Mouse (Mus musculus) bone marrow macrophage, adult 2 months (primary cell): ENCODE results near the gene Milr1. TPM values are rescaled to one million over a fixed set of nuclear protein-coding genes. Genes with fewer than 3 reads are reported as not detected.

Source experiments
- H3K27ac ChIP-seq: 2 replicates; pipeline ENCODE4 v1.5.1; 2012; ENCODE audit warnings: low read depth, low read length; ENCODE audit not compliant: insufficient read depth
- H3K4me1 ChIP-seq: 2 replicates; pipeline ENCODE4 v1.6.1; 2012; ENCODE audit warnings: low read length; ENCODE audit not compliant: control insufficient read depth, insufficient read depth
- H3K4me3 ChIP-seq: 2 replicates; pipeline ENCODE4 v1.5.1; 2012; ENCODE audit warnings: mild to moderate bottlenecking, low read length, moderate library complexity; ENCODE audit not compliant: insufficient read depth
- CTCF ChIP-seq: IDR thresholded peaks from 2 replicates; pipeline ENCODE4 v1.5.1; 2012; ENCODE audit warnings: low read depth, mild to moderate bottlenecking, low read length, moderate library complexity
- POLR2A ChIP-seq: IDR thresholded peaks from 2 replicates; pipeline ENCODE4 v1.6.1; 2012; ENCODE audit warnings: mild to moderate bottlenecking, low read depth, low read length, borderline replicate concordance
- polyA plus RNA-seq: library from polyadenylated mRNA; stranded (reverse); fragments of >200 nt; gene quantifications from 2 replicates; pipeline ENCODE4 v1.2.4, GENCODE M21; 2012; ENCODE audit not compliant: missing spikeins, insufficient read depth, insufficient read length

The Milr1 gene
- polyA plus RNA-seq, 1 experiment, result 222 TPM

DNA sequence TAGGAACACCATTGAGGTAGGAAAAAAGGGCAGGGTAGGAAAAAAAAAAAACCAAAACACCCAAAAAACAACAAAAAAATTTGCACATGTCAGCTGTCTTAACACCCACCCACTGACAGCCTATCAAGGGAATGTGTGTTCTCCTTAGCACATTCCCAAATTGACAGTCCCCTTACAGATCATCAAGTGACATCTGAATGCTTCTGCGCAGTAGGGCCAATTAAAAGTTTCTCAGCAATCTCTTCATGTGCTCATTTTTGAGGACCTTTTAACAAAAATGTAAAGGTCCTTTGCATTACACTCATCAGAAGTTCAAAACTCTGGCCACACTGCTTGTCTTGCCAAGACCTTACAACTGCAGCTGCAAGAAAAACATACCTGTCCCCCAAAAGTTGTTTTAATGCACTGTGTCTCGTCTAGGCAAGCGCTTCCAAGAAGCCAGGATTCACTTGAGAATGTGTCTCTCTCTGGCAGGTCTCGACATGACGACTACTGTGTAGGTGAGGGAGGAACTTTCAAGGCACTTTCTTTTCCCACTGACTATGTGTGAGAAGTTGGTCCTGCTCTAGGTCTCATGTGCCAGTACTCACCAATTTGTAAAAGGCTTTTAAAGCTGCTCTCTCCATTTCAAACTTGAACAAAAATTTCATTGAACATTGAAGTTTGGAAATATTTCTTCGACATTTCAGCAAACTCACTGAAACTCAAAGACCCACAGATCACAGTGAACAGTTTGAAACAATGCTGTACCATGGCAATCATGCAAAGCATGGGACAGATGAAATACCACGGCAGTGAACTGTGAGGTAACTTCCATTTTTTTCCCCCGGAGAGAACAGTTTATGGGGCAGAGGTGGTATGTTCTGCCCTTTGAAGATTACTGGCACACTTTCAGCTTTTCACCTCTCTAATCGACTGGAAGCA is 32.1 kb downstream of the Milr1 start:
- TF ChIP-seq CTCF (no peak), POLR2A (no peak)
- Histone ChIP-seq H3K27ac (no peak overlapping the region), H3K4me3 (no peak overlapping the region), H3K4me1 (peaks cover 5% of the 10 kb centered on the region; the same call in 1 of the 2 replicates)

DNA sequence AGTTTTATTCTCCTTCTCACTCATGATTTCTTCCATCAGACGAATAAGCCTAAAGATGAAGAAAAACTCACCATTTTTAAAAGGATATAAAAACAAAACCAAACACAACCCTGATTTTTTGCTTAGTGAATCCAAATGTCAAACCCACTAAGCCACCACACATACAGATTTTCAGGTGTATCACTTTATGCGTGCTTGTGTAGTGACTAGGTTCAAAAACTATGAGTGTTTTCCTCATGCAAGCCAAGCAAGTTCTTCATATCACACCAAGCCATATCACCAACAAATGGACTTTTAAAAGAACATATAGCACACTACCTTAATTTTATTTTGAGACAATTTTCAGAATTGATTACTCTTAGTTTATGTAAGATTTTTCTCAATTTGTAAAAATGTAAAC is 33.5 kb downstream of the Milr1 start:
- Histone ChIP-seq H3K4me3 (no peak overlapping the region), H3K4me1 (peaks cover 5% of the 10 kb centered on the region; the same call in 1 of the 2 replicates)
- TF ChIP-seq CTCF, result no peak
- no peak for TF ChIP-seq POLR2A

GRCm38 (mm10) chr11:106785043-106785442 is 34.0 kb downstream of the Milr1 start:
- Histone ChIP-seq H3K4me3 (no peak overlapping the region; the same call in 1 of the 2 replicates), H3K27ac (no peak overlapping the region), H3K4me1 (peaks cover 5% of the 10 kb centered on the region; the same call in 1 of the 2 replicates)
- TF ChIP-seq POLR2A (no peak), CTCF (no peak)

More for the DNA sequence above, 33.5 kb downstream of the Milr1 start:
- no peak overlapping the region for H3K27ac ChIP-seq

GRCm38 (mm10) chr11:106787131-106788025 is 36.4 kb downstream of the Milr1 start:
- TF ChIP-seq POLR2A, result no peak; the same call in 1 of the 2 replicates
- no peak for TF ChIP-seq CTCF
- peak overlapping the region; percentile 81 for H3K4me3 ChIP-seq
- H3K27ac ChIP-seq, result peak overlapping the region; percentile 96
- peaks cover 3% of the 10 kb centered on the region; the same call in 1 of the 2 replicates for H3K4me1 ChIP-seq

- TF ChIP-seq CTCF (no peak), POLR2A (peak; percentile 90)
- Histone ChIP-seq H3K27ac (peak overlapping the region; percentile 96), H3K4me1 (peaks cover 3% of the 10 kb centered on the region; the same call in 1 of the 2 replicates), H3K4me3 (peak overlapping the region; percentile 83)
These were observed 37.2 kb downstream of the Milr1 start for GRCm38 (mm10) chr11:106788026-106788774.

- H3K4me3 ChIP-seq, result peak within 1 kb of the TSS; percentile 83
- H3K4me1 ChIP-seq, result peaks cover 3% of the 10 kb centered on the region; the same call in 1 of the 2 replicates
- H3K27ac ChIP-seq, result peak within 1 kb of the TSS; percentile 96
- TF ChIP-seq CTCF, result no peak
- peak; percentile 9; the same call in 1 of the 2 replicates for TF ChIP-seq POLR2A
These were observed 37.9 kb downstream of the Milr1 start, which contains the start of the genes Ddx5 and Cep95 for GRCm38 (mm10) chr11:106788775-106789459. Gene Ddx5 (minus strand): TSS chr11:106789185. Gene Cep95 (plus strand): TSS chr11:106789252.

GRCm38 (mm10) chr11:106789649-106790048 is 38.6 kb downstream of the Milr1 start:
- H3K27ac ChIP-seq, result peak overlapping the region; percentile 96
- H3K4me1 ChIP-seq, result peaks cover 3% of the 10 kb centered on the region; the same call in 1 of the 2 replicates
- H3K4me3 ChIP-seq, result peak overlapping the region; percentile 83
- TF ChIP-seq CTCF (no peak), POLR2A (no peak)

DNA sequence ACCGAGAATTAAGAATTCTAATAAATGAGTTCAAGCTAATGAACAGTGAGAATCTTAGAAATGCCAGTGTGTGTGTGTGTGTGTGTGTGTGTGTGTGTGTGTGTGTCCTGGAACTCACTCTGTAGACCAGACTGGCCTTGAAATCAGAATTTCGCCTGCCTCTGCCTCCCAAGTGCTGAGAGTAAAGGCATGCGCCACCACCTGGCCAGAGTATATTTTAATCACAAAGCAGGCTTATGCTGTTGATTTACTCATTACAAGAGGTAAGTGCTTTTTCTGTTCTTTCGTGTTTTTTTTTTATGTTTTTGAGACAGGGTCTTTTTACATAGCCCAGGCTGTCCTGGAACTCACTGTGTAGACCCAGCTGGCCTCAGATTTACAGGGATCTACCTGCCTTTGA is 42.8 kb downstream of the Milr1 start:
- no peak overlapping the region for H3K27ac ChIP-seq
- TF ChIP-seq CTCF (no peak), POLR2A (no peak)
- H3K4me1 ChIP-seq, result peaks cover 6% of the 10 kb centered on the region
- no peak overlapping the region for H3K4me3 ChIP-seq

- no peak overlapping the region for H3K27ac ChIP-seq
- peaks cover 6% of the 10 kb centered on the region for H3K4me1 ChIP-seq
- no peak overlapping the region for H3K4me3 ChIP-seq
- no peak for TF ChIP-seq CTCF
- TF ChIP-seq POLR2A, result no peak
These were observed 44.7 kb downstream of the Milr1 start for GRCm38 (mm10) chr11:106795679-106796078.
